Mouse (Mus musculus): ENCODE data around the gene Fam166b. TPM values are rescaled to one million over a fixed set of nuclear protein-coding genes. Genes with fewer than 3 reads are reported as not detected.

Gene Fam166b
- polyA plus RNA-seq, 1 experiment from 2014 or later, result 0.12 TPM

DNA sequence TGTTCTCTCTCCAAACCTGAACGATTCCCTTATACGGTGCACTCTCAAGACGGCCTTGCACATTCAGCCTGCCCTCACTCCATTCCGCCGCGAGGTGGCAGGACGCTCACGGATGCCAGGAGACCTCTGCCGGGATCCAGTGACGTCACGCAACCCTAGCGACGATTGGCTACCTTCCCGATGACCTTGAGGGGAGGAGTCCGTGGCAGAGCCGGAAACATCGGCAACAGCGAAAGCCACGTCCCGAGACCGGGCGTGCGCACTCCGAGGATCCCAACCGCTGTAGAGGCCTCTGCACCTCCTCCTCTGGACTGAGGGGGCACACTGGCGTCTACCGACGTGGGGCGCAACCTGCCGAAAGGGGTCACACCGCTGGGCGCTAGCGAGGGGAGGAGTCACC is 13.1 kb upstream of the Fam166b start:
- H3K27me3 ChIP-seq (ENCODE audit: control insufficient read depth, insufficient read depth, low read length), result no peaks in the 10 kb centered on the region
- TF ChIP-seq CTCF (IDR thresholded peaks at IDR 0.05; ENCODE audit: low read depth) (peak; percentile 97), EP300 (optimal IDR thresholded peaks at IDR 0.05) (no peak)
- peak overlapping the region; percentile 95 for H3K9ac ChIP-seq (ENCODE audit: low read length)
- under 1% methylated on average over 32 of the region's 33 CpGs for WGBS
- H3K4me2 ChIP-seq (replicated peaks; ENCODE audit: low read depth), result peak overlapping the region; percentile 92
- DNase-seq (ENCODE audit: low spot score) (peak; percentile 99), ATAC-seq (ENCODE audit: low FRiP score, low TSS enrichment) (peak; percentile 95)
- no peaks in the 10 kb centered on the region for H3K9me3 ChIP-seq (ENCODE audit: control insufficient read depth, low read length)
- peaks cover 4% of the 10 kb centered on the region; the same call in 1 of the 2 replicates for H3K4me1 ChIP-seq (replicated peaks; ENCODE audit: control insufficient read depth, insufficient read depth)
- H3K27ac ChIP-seq (replicated peaks), result peak overlapping the region; percentile 96
- peaks cover 15% of the 10 kb centered on the region for H3K36me3 ChIP-seq (ENCODE audit: control insufficient read depth, insufficient read depth, low read length)
- H3K4me3 ChIP-seq (ENCODE audit: low read depth, low read length), result peak overlapping the region; percentile 92

DNA sequence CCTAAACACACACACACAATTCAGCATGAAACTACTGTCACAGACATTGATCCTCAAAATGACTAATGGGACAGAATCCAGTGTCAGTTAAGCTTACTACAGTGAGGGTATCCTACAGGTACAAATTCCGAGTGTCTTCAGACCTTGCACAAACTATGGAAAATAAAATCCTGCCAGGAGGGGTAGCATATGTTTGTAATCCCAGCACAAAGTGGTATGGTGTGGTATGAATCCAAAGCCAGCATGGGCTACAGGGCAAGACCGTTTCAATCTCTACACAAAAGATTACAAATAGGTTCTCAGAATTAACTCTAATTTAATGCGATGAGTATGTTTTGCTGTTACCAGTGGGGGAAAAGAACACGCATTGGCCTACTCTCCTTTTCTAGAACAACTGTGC is 12.7 kb upstream of the Fam166b start, which contains the start of gene Tesk1:
Gene Tesk1 (plus strand): TSS at position 301 of the 400 bp plus-strand sequence.
- DNase-seq (ENCODE audit: low spot score), result no peak
- Histone ChIP-seq H3K27me3 (ENCODE audit: control insufficient read depth, insufficient read depth, low read length) (no peaks in the 10 kb centered on the region), H3K27ac (replicated peaks) (peak within 1 kb of the TSS; percentile 96), H3K9me3 (ENCODE audit: control insufficient read depth, low read length) (no peaks in the 10 kb centered on the region), H3K4me3 (ENCODE audit: low read depth, low read length) (peak within 1 kb of the TSS; percentile 92), H3K4me2 (replicated peaks; ENCODE audit: low read depth) (peak within 1 kb of the TSS; percentile 92), H3K36me3 (ENCODE audit: control insufficient read depth, insufficient read depth, low read length) (peaks cover 11% of the 10 kb centered on the region; the same call in 1 of the 2 replicates), H3K4me1 (replicated peaks; ENCODE audit: control insufficient read depth, insufficient read depth) (peaks cover 4% of the 10 kb centered on the region; the same call in 1 of the 2 replicates), H3K9ac (ENCODE audit: low read length) (peak within 1 kb of the TSS; percentile 95)
- 0 out of 2 replicates have a peak, but pooled peaks have one; percentile 1 for ATAC-seq (ENCODE audit: low FRiP score, low TSS enrichment)
- TF ChIP-seq CTCF (IDR thresholded peaks at IDR 0.05; ENCODE audit: low read depth) (no peak), EP300 (optimal IDR thresholded peaks at IDR 0.05) (no peak)
- 19% methylated on average over 4 of the region's 4 CpGs for WGBS

- 66% methylated on average over 1 of the region's 1 CpGs for WGBS
Observed at GRCm38 (mm10) chr4:43432832-43433231, 3.9 kb upstream of the Fam166b start.

DNA sequence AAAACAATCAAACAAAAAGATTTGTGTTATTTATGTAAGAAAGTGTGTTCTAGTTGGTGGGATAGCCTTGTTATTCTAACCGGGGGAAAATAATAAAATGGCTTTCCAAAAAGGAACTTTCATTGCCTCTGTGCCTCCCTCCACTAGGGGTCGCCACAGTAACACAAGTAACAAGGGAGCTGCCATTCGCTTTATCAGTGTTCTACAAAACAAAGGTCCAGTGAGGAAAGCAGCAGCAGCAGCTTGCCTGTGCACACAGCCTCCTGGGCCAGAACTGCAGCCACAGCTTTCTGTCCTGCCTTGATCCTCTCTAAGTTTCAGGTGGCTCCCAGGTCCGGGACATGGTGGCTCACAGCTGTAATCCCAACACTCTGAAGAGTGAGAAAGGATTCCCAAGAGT is 2.8 kb upstream of the Fam166b start:
- peak; percentile 63 for ATAC-seq (ENCODE audit: low FRiP score, low TSS enrichment)
- no peak overlapping the region for H3K9ac ChIP-seq (ENCODE audit: low read length)
- H3K4me1 ChIP-seq (replicated peaks; ENCODE audit: control insufficient read depth, insufficient read depth), result no peaks in the 10 kb centered on the region; the same call in 1 of the 2 replicates
- H3K27ac ChIP-seq (replicated peaks), result no peak overlapping the region
- WGBS, result 4% methylated on average over 4 of the region's 4 CpGs
- no peaks in the 10 kb centered on the region for H3K27me3 ChIP-seq (ENCODE audit: control insufficient read depth, insufficient read depth, low read length)
- H3K36me3 ChIP-seq (ENCODE audit: control insufficient read depth, insufficient read depth, low read length), result peaks cover 4% of the 10 kb centered on the region; the same call in 1 of the 2 replicates
- no peak overlapping the region for H3K4me3 ChIP-seq (ENCODE audit: low read depth, low read length)
- peak; percentile 84 for DNase-seq (ENCODE audit: low spot score)
- no peak overlapping the region for H3K4me2 ChIP-seq (replicated peaks; ENCODE audit: low read depth)
- no peak for TF ChIP-seq EP300 (optimal IDR thresholded peaks at IDR 0.05)
- peak; percentile 97 for TF ChIP-seq CTCF (IDR thresholded peaks at IDR 0.05; ENCODE audit: low read depth)
- H3K9me3 ChIP-seq (ENCODE audit: control insufficient read depth, low read length), result no peaks in the 10 kb centered on the region

More at GRCm38 (mm10) chr4:43432832-43433231, 3.9 kb upstream of the Fam166b start:
- Histone ChIP-seq H3K4me1 (replicated peaks; ENCODE audit: control insufficient read depth, insufficient read depth) (no peaks in the 10 kb centered on the region; the same call in 1 of the 2 replicates), H3K27ac (replicated peaks) (no peak overlapping the region), H3K4me2 (replicated peaks; ENCODE audit: low read depth) (no peak overlapping the region), H3K9me3 (ENCODE audit: control insufficient read depth, low read length) (no peaks in the 10 kb centered on the region), H3K4me3 (ENCODE audit: low read depth, low read length) (no peak overlapping the region), H3K9ac (ENCODE audit: low read length) (no peak overlapping the region), H3K27me3 (ENCODE audit: control insufficient read depth, insufficient read depth, low read length) (no peaks in the 10 kb centered on the region), H3K36me3 (ENCODE audit: control insufficient read depth, insufficient read depth, low read length) (no peaks in the 10 kb centered on the region)
- ATAC-seq (ENCODE audit: low FRiP score, low TSS enrichment) (no peak), DNase-seq (ENCODE audit: low spot score) (no peak)
- no peak for TF ChIP-seq CTCF (IDR thresholded peaks at IDR 0.05; ENCODE audit: low read depth)
- TF ChIP-seq EP300 (optimal IDR thresholded peaks at IDR 0.05), result no peak

DNA sequence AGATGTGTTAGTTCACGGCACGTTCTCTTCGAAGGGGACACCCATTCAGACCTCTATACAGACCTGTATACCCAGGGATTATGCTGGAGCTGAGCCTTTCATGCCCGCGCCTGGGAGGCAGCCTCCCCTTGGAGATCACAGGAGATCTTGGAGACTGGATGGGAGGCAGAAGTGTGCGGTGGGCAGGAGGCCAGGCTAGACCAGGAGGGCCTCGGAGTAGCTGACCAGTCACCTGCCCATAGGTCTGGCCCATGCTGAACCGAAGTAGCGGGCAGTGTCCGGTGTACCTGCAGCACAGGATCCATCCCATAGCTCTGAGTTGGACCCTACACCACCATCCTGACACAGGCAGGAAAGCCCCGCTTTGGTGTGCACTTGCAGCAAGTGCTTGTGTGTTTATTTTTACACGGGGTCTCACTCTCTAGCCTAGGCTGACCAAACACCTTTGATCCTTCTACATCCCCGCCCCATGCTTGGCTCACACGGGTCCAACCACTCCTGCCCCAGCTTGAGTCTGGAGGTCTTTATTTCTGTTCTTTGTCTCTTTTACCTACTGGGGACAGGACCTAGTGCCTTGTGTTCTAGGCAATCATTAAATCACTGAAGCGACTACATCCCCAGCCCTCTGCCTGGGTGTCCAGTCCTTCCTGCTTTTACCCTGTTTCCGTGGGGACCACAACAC is 613 bp downstream of the Fam166b start:
- no peak overlapping the region for H3K9ac ChIP-seq (ENCODE audit: low read length)
- DNase-seq (ENCODE audit: low spot score), result no peak
- TF ChIP-seq CTCF (IDR thresholded peaks at IDR 0.05; ENCODE audit: low read depth), result no peak
- peaks cover 36% of the 10 kb centered on the region for H3K36me3 ChIP-seq (ENCODE audit: control insufficient read depth, insufficient read depth, low read length)
- no peak overlapping the region for H3K4me3 ChIP-seq (ENCODE audit: low read depth, low read length)
- ATAC-seq (ENCODE audit: low FRiP score, low TSS enrichment), result no peak
- H3K4me1 ChIP-seq (replicated peaks; ENCODE audit: control insufficient read depth, insufficient read depth), result no peaks in the 10 kb centered on the region; the same call in 1 of the 2 replicates
- no peaks in the 10 kb centered on the region for H3K9me3 ChIP-seq (ENCODE audit: control insufficient read depth, low read length)
- 36% methylated on average over 16 of the region's 16 CpGs for WGBS
- H3K27ac ChIP-seq (replicated peaks), result peak overlapping the region; percentile 53
- H3K4me2 ChIP-seq (replicated peaks; ENCODE audit: low read depth), result peak overlapping the region; percentile 23; the same call in 1 of the 2 replicates
- H3K27me3 ChIP-seq (ENCODE audit: control insufficient read depth, insufficient read depth, low read length), result no peaks in the 10 kb centered on the region

Data from stomach, postnatal 0 days (tissue).